Mouse (Mus musculus) lung, adult 2 months (tissue): ENCODE measurements around the gene Usp12.

ENCODE experiments used
- CTCF ChIP-seq: fragments of 200-500 bp; IDR thresholded peaks from 2 replicates; pipeline ENCODE4 v1.5.1; 2011; ENCODE audit warnings: mild to moderate bottlenecking, low read length, control low read depth; ENCODE audit not compliant: insufficient read depth
- POLR2A ChIP-seq: fragments of 200-500 bp; IDR thresholded peaks from 2 replicates; pipeline ENCODE4 v1.6.1; 2011; ENCODE audit warnings: low read depth, mild to moderate bottlenecking, control low read depth, low read length, borderline replicate concordance; ENCODE audit errors: extremely low read depth

GRCm38 (mm10) chr5:146790944-146791343 is 3.9 kb downstream of the Usp12 start:
- TF ChIP-seq CTCF (no peak), POLR2A (no peak)
